Mouse (Mus musculus) right cerebral cortex, adult 18-20 months (tissue): ENCODE measurements around the gene Retsat.
A peak's percentile ranks its signal among the peaks of the same experiment; 100 is the strongest.

ENCODE experiments used
- DNase-seq: peaks from one replicate; pipeline ENCODE4 v3.0.0; 2022; ENCODE audit warnings: mixed read lengths

Gene Retsat

GRCm38 (mm10) chr6:72590111-72590510 lies 8.2 kb upstream of the Retsat start:
- DNase-seq: no peak

GRCm38 (mm10) chr6:72593011-72593803 lies 5.1 kb upstream of the Retsat start:
- peak; percentile 28 for DNase-seq

GRCm38 (mm10) chr6:72593914-72594313 lies 4.4 kb upstream of the Retsat start:
- DNase-seq: no peak

- DNase-seq: no peak
Observed at GRCm38 (mm10) chr6:72597083-72597874, 996 bp upstream of the Retsat start.

GRCm38 (mm10) chr6:72598791-72599557 lies 699 bp downstream of the Retsat start:
- DNase-seq: peak; percentile 29

- DNase-seq: no peak
Observed at GRCm38 (mm10) chr6:72600216-72600615, 1.9 kb downstream of the Retsat start.

GRCm38 (mm10) chr6:72600771-72601170 lies 2.5 kb downstream of the Retsat start:
- no peak for DNase-seq

- DNase-seq: peak; percentile 79
Observed at GRCm38 (mm10) chr6:72601732-72602131, 3.5 kb downstream of the Retsat start.

- DNase-seq: no peak
Observed at GRCm38 (mm10) chr6:72604066-72604465, 5.8 kb downstream of the Retsat start.

- DNase-seq: no peak
Observed at GRCm38 (mm10) chr6:72607060-72607459, 8.8 kb downstream of the Retsat start.

GRCm38 (mm10) chr6:72607676-72608075 lies 9.4 kb downstream of the Retsat start:
- DNase-seq: no peak

GRCm38 (mm10) chr6:72608662-72609184 lies 10.4 kb downstream of the Retsat start:
- DNase-seq: no peak

- DNase-seq: no peak
Observed at GRCm38 (mm10) chr6:72610261-72610660, 12.0 kb downstream of the Retsat start.

- DNase-seq: no peak
Observed at GRCm38 (mm10) chr6:72615151-72615550, 16.9 kb downstream of the Retsat start.

GRCm38 (mm10) chr6:72615561-72616375 lies 17.5 kb downstream of the Retsat start:
- no peak for DNase-seq

GRCm38 (mm10) chr6:72616643-72617288 lies 18.5 kb downstream of the Retsat start, which contains the start of gene Tgoln1:
TSS of gene Tgoln1 (minus strand) at chr6:72617000.
- DNase-seq: peak; percentile 96

- no peak for DNase-seq
Observed at GRCm38 (mm10) chr6:72619734-72620532, 21.7 kb downstream of the Retsat start.

GRCm38 (mm10) chr6:72620920-72621319 lies 22.6 kb downstream of the Retsat start:
- DNase-seq: no peak

- DNase-seq: no peak
Observed at GRCm38 (mm10) chr6:72622917-72623316, 24.6 kb downstream of the Retsat start.

GRCm38 (mm10) chr6:72623661-72624402 lies 25.6 kb downstream of the Retsat start:
- DNase-seq: no peak
